Comparison of ENCODE assay signal across 13 mouse cellular contexts in genomic region chr19:37378816-37379215, GRCm38 (mm10). TPM values are rescaled to one million over a fixed set of nuclear protein-coding genes. Genes with fewer than 3 reads are reported as not detected.
DNase-seq lines count a peak whose midpoint lies in the region; ATAC-seq and TF ChIP-seq lines count a peak whose summit lies in the region.
"Had no signal": no experiment of that assay in that cellular context is flagged by ENCODE, and none has a peak within 500 bp of the region (broad histone marks: within the 10 kb centered on the region; RNA-seq: fewer than 3 reads in every experiment).

No protein-coding gene starts in this region.

- H3K4me1 ChIP-seq in heart, embryonic 13.5 days, result peaks cover 46% of the 10 kb centered on the region
- H3K4me1 ChIP-seq in heart, embryonic 11.5 days (ENCODE audit: control insufficient read depth, insufficient read depth, low read length), result no peaks in the 10 kb centered on the region
- peaks cover 3% of the 10 kb centered on the region; the same call in 1 of the 2 replicates for H3K4me1 ChIP-seq in lung, embryonic 14.5 days (ENCODE audit: insufficient read depth)
- H3K4me1 ChIP-seq in E14TG2a.4 (replicated peaks; ENCODE audit: low read depth, low read length), result peaks cover 66% of the 10 kb centered on the region
- H3K4me1 ChIP-seq in limb, embryonic 13.5 days, result peaks cover 30% of the 10 kb centered on the region

- H3K4me3 ChIP-seq in heart, embryonic 13.5 days, result peak overlapping the region; percentile 15
- no peak overlapping the region for H3K4me3 ChIP-seq in heart, embryonic 11.5 days (ENCODE audit: low read depth, low read length)
- no peak overlapping the region for H3K4me3 ChIP-seq in lung, embryonic 14.5 days (ENCODE audit: low read depth, low read length)
- H3K4me3 ChIP-seq in E14TG2a.4 (replicated peaks; ENCODE audit: low read length), result peak overlapping the region; percentile 46; the same call in 1 of the 2 replicates
- H3K4me3 ChIP-seq in limb, embryonic 13.5 days, result peak overlapping the region; percentile 12

- 85% methylated on average over 6 of the region's 6 CpGs for WGBS in heart, embryonic 13.5 days
- WGBS in heart, embryonic 11.5 days (ENCODE audit: insufficient replicate concordance), result 83% methylated on average over 6 of the region's 6 CpGs
- WGBS in lung, embryonic 14.5 days, result 83% methylated on average over 6 of the region's 6 CpGs
- 71% methylated on average over 6 of the region's 6 CpGs for WGBS in limb, embryonic 13.5 days

- no peak for ATAC-seq in heart, embryonic 13.5 days (ENCODE audit: extremely low read depth, insufficient number of reproducible peaks, low FRiP score, low TSS enrichment)
- ATAC-seq in heart, embryonic 11.5 days (replicated peaks; ENCODE audit: insufficient number of reproducible peaks, low FRiP score, low TSS enrichment), result no peak
- ATAC-seq in lung, embryonic 14.5 days (ENCODE audit: insufficient read depth), result no peak
- ATAC-seq in limb, embryonic 13.5 days (ENCODE audit: low FRiP score, low read depth), result no peak

- H3K4me2 ChIP-seq in heart, embryonic 13.5 days, result peak overlapping the region; percentile 76
- H3K4me2 ChIP-seq in heart, embryonic 11.5 days, result no peak overlapping the region
- H3K4me2 ChIP-seq in lung, embryonic 14.5 days, result peak overlapping the region; percentile 37; the same call in 1 of the 2 replicates
- peak overlapping the region; percentile 74 for H3K4me2 ChIP-seq in limb, embryonic 13.5 days (replicated peaks)

- H3K9me3 ChIP-seq in heart, embryonic 13.5 days, result no peaks in the 10 kb centered on the region
- no peaks in the 10 kb centered on the region for H3K9me3 ChIP-seq in heart, embryonic 11.5 days (replicated peaks; ENCODE audit: control insufficient read depth, low read length)
- H3K9me3 ChIP-seq in lung, embryonic 14.5 days (ENCODE audit: low read depth, low read length), result no peaks in the 10 kb centered on the region
- no peaks in the 10 kb centered on the region for H3K9me3 ChIP-seq in E14TG2a.4 (ENCODE audit: low read length)
- H3K9me3 ChIP-seq in limb, embryonic 13.5 days, result no peaks in the 10 kb centered on the region

- no peak overlapping the region for H3K27ac ChIP-seq in heart, embryonic 13.5 days (replicated peaks)
- H3K27ac ChIP-seq in heart, embryonic 11.5 days (ENCODE audit: low read depth, low read length), result no peak overlapping the region
- H3K27ac ChIP-seq in lung, embryonic 14.5 days (ENCODE audit: low read depth), result no peak overlapping the region
- no peak overlapping the region for H3K27ac ChIP-seq in limb, embryonic 13.5 days

- DNase-seq in lung, embryonic 14.5 days, result no peak
- no peak for DNase-seq in lung, postnatal 4 days
- no peak for DNase-seq in thymus, adult 18-20 months
- DNase-seq in spleen, postnatal 14 days (ENCODE audit: low spot score in 2 of 2), result no peak
- DNase-seq: cerebellum, postnatal 36 days; kidney, adult 18-20 months; layer of hippocampus, postnatal 36 days; lung, postnatal 10 days; right cerebral cortex, postnatal 25 days had no signal

- H3K9ac ChIP-seq in heart, embryonic 13.5 days, result peak overlapping the region; percentile 61; the same call in 1 of the 2 replicates
- H3K9ac ChIP-seq in heart, embryonic 11.5 days (ENCODE audit: low read depth, low read length), result no peak overlapping the region
- peak overlapping the region; percentile 25; the same call in 1 of the 2 replicates for H3K9ac ChIP-seq in lung, embryonic 14.5 days
- 0 out of 2 replicates have a peak overlapping the region, but pooled peaks have one; percentile 13 for H3K9ac ChIP-seq in limb, embryonic 13.5 days

- no peak for TF ChIP-seq CTCF in lung, embryonic 14.5 days (IDR thresholded peaks at IDR 0.05; ENCODE audit: low read depth)
- no peak for TF ChIP-seq CTCF in E14TG2a.4 (conservative IDR thresholded peaks at IDR 0.05; ENCODE audit: low read length)

- peaks cover 3% of the 10 kb centered on the region; the same call in 1 of the 2 replicates for H3K36me3 ChIP-seq in heart, embryonic 13.5 days
- no peaks in the 10 kb centered on the region for H3K36me3 ChIP-seq in heart, embryonic 11.5 days (ENCODE audit: control insufficient read depth, insufficient read depth, low read length)
- 0 out of 2 replicates have a peak, but pooled peaks cover 6% of the 10 kb centered on the region for H3K36me3 ChIP-seq in lung, embryonic 14.5 days (ENCODE audit: insufficient read depth)
- H3K36me3 ChIP-seq in E14TG2a.4 (ENCODE audit: insufficient read depth, low read length), result peaks cover 39% of the 10 kb centered on the region
- H3K36me3 ChIP-seq in limb, embryonic 13.5 days, result no peaks in the 10 kb centered on the region

- H3K27me3 ChIP-seq in heart, embryonic 13.5 days (replicated peaks), result no peaks in the 10 kb centered on the region
- H3K27me3 ChIP-seq in heart, embryonic 11.5 days (ENCODE audit: control insufficient read depth, insufficient read depth, low read length), result no peaks in the 10 kb centered on the region
- no peaks in the 10 kb centered on the region for H3K27me3 ChIP-seq in lung, embryonic 14.5 days (ENCODE audit: insufficient read depth, low read length)
- H3K27me3 ChIP-seq in E14TG2a.4 (ENCODE audit: insufficient read depth, low read length), result no peaks in the 10 kb centered on the region
- no peaks in the 10 kb centered on the region for H3K27me3 ChIP-seq in limb, embryonic 13.5 days

RNA-seq across cellular contexts. Expression of gene Kif11, which starts 2.6 kb away (rescaled TPM):
- polyA plus RNA-seq in heart, embryonic 13.5 days (2015; fragmentation: Nextera tagmentation; extraction: Ambion mirVana), result 39.5 and 42.0 TPM in 2 replicates
- polyA plus RNA-seq in heart, embryonic 11.5 days (2014; fragmentation: Nextera tagmentation; extraction: Ambion mirVana), result 54.1 and 56.6 TPM in 2 replicates
- 87.4 and 87.5 TPM in 2 replicates for polyA plus RNA-seq in lung, embryonic 14.5 days (2014; fragmentation: Nextera tagmentation; extraction: Ambion mirVana)
- 58.2 and 62.5 TPM in 2 replicates for polyA plus RNA-seq in limb, embryonic 13.5 days (2015; fragmentation: Nextera tagmentation; extraction: Ambion mirVana)

RNA-seq across cellular contexts. Expression of gene Ide, which starts 41.2 kb away (rescaled TPM):
- polyA plus RNA-seq in heart, embryonic 13.5 days (2015; fragmentation: Nextera tagmentation; extraction: Ambion mirVana), result 52.5 and 59.0 TPM in 2 replicates
- 54.7 and 56.9 TPM in 2 replicates for polyA plus RNA-seq in heart, embryonic 11.5 days (2014; fragmentation: Nextera tagmentation; extraction: Ambion mirVana)
- 42.3 and 51.3 TPM in 2 replicates for polyA plus RNA-seq in lung, embryonic 14.5 days (2014; fragmentation: Nextera tagmentation; extraction: Ambion mirVana)
- polyA plus RNA-seq in limb, embryonic 13.5 days (2015; fragmentation: Nextera tagmentation; extraction: Ambion mirVana), result 32.8 and 36.5 TPM in 2 replicates

RNA-seq across cellular contexts. Expression of gene Hhex, which starts 55.8 kb away (rescaled TPM):
- polyA plus RNA-seq in heart, embryonic 13.5 days (2015; fragmentation: Nextera tagmentation; extraction: Ambion mirVana), result 14.6 and 15.1 TPM in 2 replicates
- polyA plus RNA-seq in heart, embryonic 11.5 days (2014; fragmentation: Nextera tagmentation; extraction: Ambion mirVana), result 10.9 and 13.4 TPM in 2 replicates
- 27.6 and 28.1 TPM in 2 replicates for polyA plus RNA-seq in lung, embryonic 14.5 days (2014; fragmentation: Nextera tagmentation; extraction: Ambion mirVana)
- 12.4 and 13.0 TPM in 2 replicates for polyA plus RNA-seq in limb, embryonic 13.5 days (2015; fragmentation: Nextera tagmentation; extraction: Ambion mirVana)

Comparison
In these comparisons a context has a peak if more than half of its experiments do, and no peak if none do; other contexts are left out.
1. H3K4me3 ChIP-seq: peak in heart, embryonic 13.5 days (single experiment), E14TG2a.4 (single experiment) and limb, embryonic 13.5 days (single experiment); none in heart, embryonic 11.5 days (single experiment) and lung, embryonic 14.5 days (single experiment).